Mouse (Mus musculus) hindlimb bud, embryonic 11.5 days (tissue): ENCODE data around the gene Lypd6b.

Source experiments
- DNase-seq: peaks from one replicate; pipeline ENCODE4 v3.0.0-alpha.2; 2012; ENCODE audit warnings: low read depth, low spot score; ENCODE audit errors: extremely low spot score

Lypd6b gene

GRCm38 (mm10) chr2:49768916-49769315 lies 18.6 kb upstream of the Lypd6b start:
- no peak for DNase-seq

GRCm38 (mm10) chr2:49770440-49770839 lies 17.0 kb upstream of the Lypd6b start:
- no peak for DNase-seq

GRCm38 (mm10) chr2:49771172-49771571 lies 16.3 kb upstream of the Lypd6b start:
- no peak for DNase-seq

GRCm38 (mm10) chr2:49773194-49773931 lies 14.1 kb upstream of the Lypd6b start:
- DNase-seq, result no peak

GRCm38 (mm10) chr2:49774180-49774579 lies 13.3 kb upstream of the Lypd6b start:
- DNase-seq, result no peak

GRCm38 (mm10) chr2:49775187-49775586 lies 12.3 kb upstream of the Lypd6b start:
- DNase-seq, result no peak

- DNase-seq, result no peak
Measured at GRCm38 (mm10) chr2:49775735-49776134, 11.8 kb upstream of the Lypd6b start.

GRCm38 (mm10) chr2:49776407-49776806 lies 11.1 kb upstream of the Lypd6b start:
- DNase-seq, result no peak

GRCm38 (mm10) chr2:49788051-49788418 lies 547 bp downstream of the Lypd6b start:
- no peak for DNase-seq

GRCm38 (mm10) chr2:49788643-49789042 lies 1.2 kb downstream of the Lypd6b start:
- DNase-seq, result no peak

GRCm38 (mm10) chr2:49789078-49789477 lies 1.6 kb downstream of the Lypd6b start:
- no peak for DNase-seq

GRCm38 (mm10) chr2:49789504-49789903 lies 2.0 kb downstream of the Lypd6b start:
- DNase-seq, result no peak

GRCm38 (mm10) chr2:49797444-49798143 lies 10.1 kb downstream of the Lypd6b start:
- DNase-seq, result no peak

GRCm38 (mm10) chr2:49804448-49804847 lies 17.0 kb downstream of the Lypd6b start:
- DNase-seq, result no peak

GRCm38 (mm10) chr2:49805736-49806371 lies 18.4 kb downstream of the Lypd6b start:
- no peak for DNase-seq

GRCm38 (mm10) chr2:49809496-49809895 lies 22.0 kb downstream of the Lypd6b start:
- DNase-seq, result no peak

- DNase-seq, result no peak
Measured at GRCm38 (mm10) chr2:49811420-49811819, 23.9 kb downstream of the Lypd6b start.

GRCm38 (mm10) chr2:49811871-49812363 lies 24.4 kb downstream of the Lypd6b start:
- DNase-seq, result no peak

- no peak for DNase-seq
Measured at GRCm38 (mm10) chr2:49813151-49813550, 25.7 kb downstream of the Lypd6b start.

GRCm38 (mm10) chr2:49814011-49814410 lies 26.5 kb downstream of the Lypd6b start:
- DNase-seq, result no peak

GRCm38 (mm10) chr2:49815696-49816320 lies 28.3 kb downstream of the Lypd6b start:
- no peak for DNase-seq
